Mouse (Mus musculus) forebrain, embryonic 13.5 days (tissue): ENCODE measurements at regions not wholly inside any gene's neighbourhood (a gene's known extent, or its start where the extent isn't known, plus 50 kb on each side); places are given as distances from the start of the nearest gene placed in this dataset.

ENCODE experiments used
- ATAC-seq: fragments of 200-750 bp; cut with Nextera tagmentation; 2 replicates; pipeline ENCODE4 v1.8.0; 2017
- H3K27ac ChIP-seq: fragments of 300-500 bp; sonication (generic); 2 replicates; pipeline ENCODE4 v1.5.1; 2015; ENCODE audit warnings: inconsistent platforms, mild to moderate bottlenecking, moderate library complexity
- H3K27me3 ChIP-seq: fragments of 300-500 bp; sonication (generic); 2 replicates; pipeline ENCODE4 v1.6.1; 2015; ENCODE audit warnings: mild to moderate bottlenecking, inconsistent platforms
- H3K36me3 ChIP-seq: fragments of 300-500 bp; sonication (generic); 2 replicates; pipeline ENCODE4 v1.6.1; 2015; ENCODE audit warnings: mild to moderate bottlenecking, inconsistent platforms; ENCODE audit not compliant: poor library complexity, severe bottlenecking
- H3K4me1 ChIP-seq: fragments of 300-500 bp; sonication (generic); 2 replicates; pipeline ENCODE4 v1.6.1; 2015; ENCODE audit warnings: inconsistent platforms
- H3K4me2 ChIP-seq: fragments of 300-500 bp; sonication (generic); 2 replicates; pipeline ENCODE4 v1.6.1; 2015; ENCODE audit warnings: inconsistent platforms, mild to moderate bottlenecking, moderate library complexity
- H3K4me3 ChIP-seq: fragments of 300-500 bp; sonication (generic); 2 replicates; pipeline ENCODE4 v1.5.1; 2015; ENCODE audit warnings: mild to moderate bottlenecking, inconsistent platforms
- H3K9ac ChIP-seq: fragments of 300-500 bp; sonication (generic); 2 replicates; pipeline ENCODE4 v1.6.1; 2015; ENCODE audit warnings: mild to moderate bottlenecking, inconsistent platforms
- H3K9me3 ChIP-seq: fragments of 300-500 bp; sonication (generic); replicated peaks from 2 replicates; pipeline ENCODE4 v1.6.1; 2016; ENCODE audit warnings: inconsistent platforms
- WGBS: fragments of 180-500 bp; shearing (Covaris S2); methylation state at CpG from one replicate; pipeline ENCODE4 v1.1.7; 2015; 5-methylcytosine and 5-hydroxymethylcytosine counted together

- Histone ChIP-seq H3K36me3 (no peaks in the 10 kb centered on the region), H3K27me3 (no peaks in the 10 kb centered on the region), H3K4me3 (no peak overlapping the region), H3K4me1 (no peaks in the 10 kb centered on the region), H3K9ac (no peak overlapping the region), H3K27ac (no peak overlapping the region), H3K9me3 (no peaks in the 10 kb centered on the region), H3K4me2 (no peak overlapping the region)
- ATAC-seq: no peak
- WGBS: 89% methylated on average over 6 of the region's 6 CpGs
Observed at GRCm38 (mm10) chr10:117943702-117944307, 98.0 kb upstream of the Rap1b start.

- 72% methylated on average over 13 of the region's 13 CpGs for WGBS
- ATAC-seq: no peak
- no peaks in the 10 kb centered on the region for H3K9me3 ChIP-seq
- H3K4me1 ChIP-seq: no peaks in the 10 kb centered on the region
- no peak overlapping the region for H3K4me3 ChIP-seq
- no peak overlapping the region for H3K27ac ChIP-seq
- H3K4me2 ChIP-seq: no peak overlapping the region
- H3K9ac ChIP-seq: no peak overlapping the region
- no peaks in the 10 kb centered on the region for H3K36me3 ChIP-seq
- H3K27me3 ChIP-seq: no peaks in the 10 kb centered on the region
Observed at GRCm38 (mm10) chr10:117947191-117947590, 101.4 kb upstream of the Rap1b start.

GRCm38 (mm10) chr10:117947911-117948310 lies 102.1 kb upstream of the Rap1b start:
- no peaks in the 10 kb centered on the region for H3K4me1 ChIP-seq
- no peaks in the 10 kb centered on the region for H3K36me3 ChIP-seq
- H3K9me3 ChIP-seq: no peaks in the 10 kb centered on the region
- H3K4me3 ChIP-seq: no peak overlapping the region
- no peak overlapping the region for H3K27ac ChIP-seq
- no peak overlapping the region for H3K9ac ChIP-seq
- ATAC-seq: no peak
- no peaks in the 10 kb centered on the region for H3K27me3 ChIP-seq
- H3K4me2 ChIP-seq: no peak overlapping the region
- 91% methylated on average over 7 of the region's 7 CpGs for WGBS

- no peak for ATAC-seq
- no peak overlapping the region for H3K9ac ChIP-seq
- no peaks in the 10 kb centered on the region for H3K36me3 ChIP-seq
- 78% methylated on average over 26 of the region's 26 CpGs for WGBS
- no peak overlapping the region for H3K4me3 ChIP-seq
- H3K27ac ChIP-seq: no peak overlapping the region
- H3K9me3 ChIP-seq: no peaks in the 10 kb centered on the region
- no peaks in the 10 kb centered on the region for H3K4me1 ChIP-seq
- no peaks in the 10 kb centered on the region for H3K27me3 ChIP-seq
- no peak overlapping the region for H3K4me2 ChIP-seq
Observed at GRCm38 (mm10) chr10:117952116-117953025, 106.5 kb upstream of the Rap1b start.

- Histone ChIP-seq H3K36me3 (no peaks in the 10 kb centered on the region), H3K4me3 (no peak overlapping the region), H3K4me2 (no peak overlapping the region), H3K4me1 (no peaks in the 10 kb centered on the region), H3K9me3 (no peaks in the 10 kb centered on the region), H3K27me3 (no peaks in the 10 kb centered on the region), H3K9ac (no peak overlapping the region), H3K27ac (no peak overlapping the region)
- ATAC-seq: no peak
- WGBS: 30% methylated on average over 12 of the region's 12 CpGs
Observed at GRCm38 (mm10) chr10:117953026-117953711, 107.3 kb upstream of the Rap1b start.

- H3K9me3 ChIP-seq: no peaks in the 10 kb centered on the region
- H3K9ac ChIP-seq: no peak overlapping the region
- 86% methylated on average over 17 of the region's 17 CpGs for WGBS
- no peak overlapping the region for H3K27ac ChIP-seq
- no peaks in the 10 kb centered on the region for H3K36me3 ChIP-seq
- H3K4me3 ChIP-seq: no peak overlapping the region
- no peaks in the 10 kb centered on the region for H3K27me3 ChIP-seq
- H3K4me2 ChIP-seq: no peak overlapping the region
- no peaks in the 10 kb centered on the region for H3K4me1 ChIP-seq
- ATAC-seq: no peak
Observed at GRCm38 (mm10) chr10:117956174-117956950, 110.5 kb upstream of the Rap1b start.

GRCm38 (mm10) chr10:117974706-117975105 lies 128.9 kb upstream of the Rap1b start:
- Histone ChIP-seq H3K9me3 (no peaks in the 10 kb centered on the region), H3K4me1 (no peaks in the 10 kb centered on the region), H3K27me3 (no peaks in the 10 kb centered on the region), H3K4me3 (no peak overlapping the region), H3K36me3 (no peaks in the 10 kb centered on the region), H3K27ac (no peak overlapping the region), H3K4me2 (no peak overlapping the region), H3K9ac (no peak overlapping the region)
- no peak for ATAC-seq
- 70% methylated on average over 6 of the region's 6 CpGs for WGBS

GRCm38 (mm10) chr10:117975467-117975866 lies 129.6 kb upstream of the Rap1b start:
- Histone ChIP-seq H3K4me1 (no peaks in the 10 kb centered on the region), H3K9me3 (no peaks in the 10 kb centered on the region), H3K27ac (no peak overlapping the region), H3K9ac (no peak overlapping the region), H3K36me3 (no peaks in the 10 kb centered on the region), H3K4me2 (no peak overlapping the region), H3K4me3 (no peak overlapping the region), H3K27me3 (peaks cover under 1% of the 10 kb centered on the region; the same call in 1 of the 2 replicates)
- ATAC-seq: no peak
- 89% methylated on average over 1 of the region's 1 CpGs for WGBS

- Histone ChIP-seq H3K27me3 (peaks cover 4% of the 10 kb centered on the region; the same call in 1 of the 2 replicates), H3K9ac (no peak overlapping the region), H3K4me3 (no peak overlapping the region), H3K36me3 (no peaks in the 10 kb centered on the region), H3K4me1 (peaks cover 15% of the 10 kb centered on the region), H3K4me2 (no peak overlapping the region), H3K9me3 (no peaks in the 10 kb centered on the region), H3K27ac (no peak overlapping the region)
- 89% methylated on average over 4 of the region's 4 CpGs for WGBS
- ATAC-seq: no peak
Observed at GRCm38 (mm10) chr10:117979091-117979490, 133.3 kb upstream of the Rap1b start.

- H3K4me1 ChIP-seq: peaks cover 15% of the 10 kb centered on the region
- ATAC-seq: peak; percentile 95
- WGBS: 27% methylated on average over 8 of the region's 8 CpGs
- H3K36me3 ChIP-seq: no peaks in the 10 kb centered on the region
- H3K9me3 ChIP-seq: no peaks in the 10 kb centered on the region
- no peak overlapping the region for H3K4me3 ChIP-seq
- H3K4me2 ChIP-seq: peak overlapping the region; percentile 20
- peak overlapping the region; percentile 22; the same call in 1 of the 2 replicates for H3K9ac ChIP-seq
- H3K27me3 ChIP-seq: peaks cover 11% of the 10 kb centered on the region
- H3K27ac ChIP-seq: peak overlapping the region; percentile 65
Observed at GRCm38 (mm10) chr10:117982611-117983210, 136.9 kb upstream of the Rap1b start.

- H3K9ac ChIP-seq: no peak overlapping the region
- H3K27me3 ChIP-seq: peaks cover 11% of the 10 kb centered on the region
- peak; percentile 7; the same call in 1 of the 2 replicates for ATAC-seq
- no peaks in the 10 kb centered on the region for H3K36me3 ChIP-seq
- H3K9me3 ChIP-seq: no peaks in the 10 kb centered on the region
- peak overlapping the region; percentile 65; the same call in 1 of the 2 replicates for H3K27ac ChIP-seq
- H3K4me1 ChIP-seq: peaks cover 15% of the 10 kb centered on the region
- H3K4me3 ChIP-seq: no peak overlapping the region
- 77% methylated on average over 8 of the region's 8 CpGs for WGBS
- H3K4me2 ChIP-seq: no peak overlapping the region
Observed at GRCm38 (mm10) chr10:117983271-117983670, 137.4 kb upstream of the Rap1b start.
